Comparison of ENCODE assay signal across 8 mouse cellular contexts in genomic region chr11:120423569-120424295, GRCm38 (mm10). TPM values are rescaled to one million over a fixed set of nuclear protein-coding genes. Genes with fewer than 3 reads are reported as not detected.
A peak's percentile ranks its signal among the peaks of the same experiment; 100 is the strongest.
DNase-seq lines count a peak whose midpoint lies in the region; ATAC-seq and TF ChIP-seq lines count a peak whose summit lies in the region.

No protein-coding gene starts in this region.

- H3K27me3 ChIP-seq in forebrain, embryonic 11.5 days (ENCODE audit: control insufficient read depth, insufficient read depth, low read length) = no peaks in the 10 kb centered on the region
- H3K27me3 ChIP-seq in forebrain, embryonic 12.5 days = no peaks in the 10 kb centered on the region

- ATAC-seq in forebrain, embryonic 11.5 days (replicated peaks; ENCODE audit: low FRiP score) = no peak
- ATAC-seq in forebrain, embryonic 12.5 days (ENCODE audit: low FRiP score) = no peak

- no peaks in the 10 kb centered on the region for H3K9me3 ChIP-seq in forebrain, embryonic 11.5 days (ENCODE audit: control insufficient read depth, low read length)
- H3K9me3 ChIP-seq in forebrain, embryonic 12.5 days = no peaks in the 10 kb centered on the region

- H3K9ac ChIP-seq in forebrain, embryonic 11.5 days (ENCODE audit: low read length) = no peak overlapping the region
- H3K9ac ChIP-seq in forebrain, embryonic 12.5 days = no peak overlapping the region

- peak; percentile 89 for TF ChIP-seq CTCF in layer of hippocampus, adult 2 months (conservative IDR thresholded peaks at IDR 0.05)

- H3K4me1 ChIP-seq in forebrain, embryonic 11.5 days (replicated peaks; ENCODE audit: control insufficient read depth, insufficient read depth, low read length) = no peaks in the 10 kb centered on the region
- H3K4me1 ChIP-seq in forebrain, embryonic 12.5 days = no peaks in the 10 kb centered on the region

- no peak overlapping the region for H3K27ac ChIP-seq in forebrain, embryonic 11.5 days (ENCODE audit: low read depth, low read length)
- no peak overlapping the region for H3K27ac ChIP-seq in forebrain, embryonic 12.5 days
- no peak overlapping the region for H3K27ac ChIP-seq in layer of hippocampus, adult 2 months

- intact Hi-C loops in heart, postnatal 14 days (cut with DNase I) = loop anchor here (5.0 kb wide), 3 partner anchors 41 to 311 kb away; partner anchors contain the start of gene Fscn2

- 75% methylated on average over 9 of the region's 9 CpGs for WGBS in forebrain, embryonic 11.5 days
- WGBS in forebrain, embryonic 12.5 days = 69% methylated on average over 9 of the region's 9 CpGs

- H3K4me2 ChIP-seq in forebrain, embryonic 11.5 days (ENCODE audit: low read depth, low read length, severe bottlenecking) = no peak overlapping the region
- H3K4me2 ChIP-seq in forebrain, embryonic 12.5 days = no peak overlapping the region

- peak; percentile 81 for DNase-seq in forebrain, embryonic 11.5 days (ENCODE audit: low spot score)
- DNase-seq in adrenal gland, adult 18-20 months (ENCODE audit: low spot score in 2 of 2) = peak; percentile 68 to 69
- peak; percentile 79 for DNase-seq in embryo, embryonic 11 days
- peak; percentile 64 to 74 for DNase-seq in heart, postnatal 14 days
- DNase-seq in layer of hippocampus, adult 2 months (ENCODE audit: low spot score in 2 of 2) = peak; percentile 32 to 77
- DNase-seq in lung, postnatal 36 days = peak; percentile 67
- peak; percentile 20 to 32 for DNase-seq in spleen, postnatal 36 days (ENCODE audit: low spot score in 2 of 2)

- peaks cover 9% of the 10 kb centered on the region for H3K36me3 ChIP-seq in forebrain, embryonic 11.5 days (ENCODE audit: control insufficient read depth, insufficient read depth, low read length)
- peaks cover 83% of the 10 kb centered on the region for H3K36me3 ChIP-seq in forebrain, embryonic 12.5 days (replicated peaks)

- H3K4me3 ChIP-seq in forebrain, embryonic 11.5 days (ENCODE audit: low read depth, low read length) = no peak overlapping the region
- H3K4me3 ChIP-seq in forebrain, embryonic 12.5 days (replicated peaks) = no peak overlapping the region
- H3K4me3 ChIP-seq in layer of hippocampus, adult 2 months = no peak overlapping the region

RNA-seq across cellular contexts. Expression of gene Nploc4, which starts 13.8 kb away (rescaled TPM):
- polyA plus RNA-seq in forebrain, embryonic 11.5 days (2014; fragmentation: Nextera tagmentation; extraction: Ambion mirVana) = 52.4 and 56.4 TPM in 2 replicates
- 49.2 and 50.8 TPM in 2 replicates for polyA plus RNA-seq in forebrain, embryonic 12.5 days (2016; fragmentation: Nextera tagmentation; extraction: Ambion mirVana)
- total RNA-seq in adrenal gland, adult 18-20 months (2021) = 10 to 100 TPM; 85.2 to 95.8 TPM
- total RNA-seq in heart, postnatal 14 days (2021) = 10 to 100 TPM; 54.4 to 62.7 TPM
- 10 to 100 TPM; 64.1 to 70.1 TPM for total RNA-seq in layer of hippocampus, adult 2 months (2021)

RNA-seq across cellular contexts. Expression of gene Tspan10, which starts 18.7 kb away (rescaled TPM):
- 0.19 TPM in 1 of 2 replicates, not detected in the other for polyA plus RNA-seq in forebrain, embryonic 11.5 days (2014; fragmentation: Nextera tagmentation; extraction: Ambion mirVana)
- polyA plus RNA-seq in forebrain, embryonic 12.5 days (2016; fragmentation: Nextera tagmentation; extraction: Ambion mirVana) = 0.18 TPM in 1 of 2 replicates, not detected in the other
- total RNA-seq in adrenal gland, adult 18-20 months (2021) = 1 to 10 TPM in 1 of 2 experiments, not detected in 1; 4.5 TPM
- total RNA-seq in heart, postnatal 14 days (2021) = 1 to 10 TPM in 1 of 2 experiments, under 1 TPM in 1; 0.98 to 2.5 TPM
- under 1 TPM in 1 of 2 experiments, not detected in 1; 0.20 TPM for total RNA-seq in layer of hippocampus, adult 2 months (2021)

RNA-seq across cellular contexts. Expression of gene Pde6g, which starts 29.6 kb away (rescaled TPM):
- polyA plus RNA-seq in forebrain, embryonic 11.5 days (2014; fragmentation: Nextera tagmentation; extraction: Ambion mirVana) = 0.21 and 0.59 TPM in 2 replicates
- 0.17 and 0.38 TPM in 2 replicates for polyA plus RNA-seq in forebrain, embryonic 12.5 days (2016; fragmentation: Nextera tagmentation; extraction: Ambion mirVana)
- total RNA-seq in adrenal gland, adult 18-20 months (2021) = under 1 TPM in 1 of 2 experiments, not detected in 1; 0.27 TPM
- under 1 TPM; 0.53 to 0.56 TPM for total RNA-seq in heart, postnatal 14 days (2021)
- total RNA-seq in layer of hippocampus, adult 2 months (2021) = under 1 TPM in 1 of 2 experiments, not detected in 1; 0.44 TPM

RNA-seq across cellular contexts. Expression of gene Oxld1, which starts 34.1 kb away (rescaled TPM):
- polyA plus RNA-seq in forebrain, embryonic 11.5 days (2014; fragmentation: Nextera tagmentation; extraction: Ambion mirVana) = 11.3 and 11.6 TPM in 2 replicates
- 8.6 and 10.9 TPM in 2 replicates for polyA plus RNA-seq in forebrain, embryonic 12.5 days (2016; fragmentation: Nextera tagmentation; extraction: Ambion mirVana)
- total RNA-seq in adrenal gland, adult 18-20 months (2021) = 10 to 100 TPM; 19.8 to 30.4 TPM
- 10 to 100 TPM; 41.6 to 45.6 TPM for total RNA-seq in heart, postnatal 14 days (2021)
- total RNA-seq in layer of hippocampus, adult 2 months (2021) = 10 to 100 TPM; 17.7 to 19.0 TPM

RNA-seq across cellular contexts. Expression of gene Ccdc137, which starts 34.2 kb away (rescaled TPM):
- 30.3 and 33.8 TPM in 2 replicates for polyA plus RNA-seq in forebrain, embryonic 11.5 days (2014; fragmentation: Nextera tagmentation; extraction: Ambion mirVana)
- polyA plus RNA-seq in forebrain, embryonic 12.5 days (2016; fragmentation: Nextera tagmentation; extraction: Ambion mirVana) = 34.5 and 35.4 TPM in 2 replicates
- total RNA-seq in adrenal gland, adult 18-20 months (2021) = 10 to 100 TPM; 36.0 to 37.3 TPM
- total RNA-seq in heart, postnatal 14 days (2021) = 1 to 10 TPM; 5.9 to 9.4 TPM
- 10 to 100 TPM; 20.0 to 32.3 TPM for total RNA-seq in layer of hippocampus, adult 2 months (2021)

Comparison
In these comparisons a context has a peak if more than half of its experiments do, and no peak if none do; other contexts are left out.
1. DNase-seq: peak in every context shown above with its lines; median percentile 81 in forebrain, embryonic 11.5 days; 79 in embryo, embryonic 11 days; 69 in heart, postnatal 14 days; 68 in adrenal gland, adult 18-20 months; 67 in lung, postnatal 36 days; 54 in layer of hippocampus, adult 2 months; 26 in spleen, postnatal 36 days.